Mouse (Mus musculus) megakaryocyte, embryonic 14.5 days (primary cell): ENCODE measurements around the gene Pafah2.

ENCODE experiments used
- FLI1 ChIP-seq: IDR thresholded peaks from 2 replicates; pipeline ENCODE4 v1.6.1; 2012; ENCODE audit warnings: low read length, inconsistent platforms, mixed read lengths
- GATA1 ChIP-seq: IDR thresholded peaks from 3 replicates; pipeline ENCODE4 v1.6.1; 2012; ENCODE audit warnings: mixed read lengths, low read length, inconsistent platforms, borderline replicate concordance

DNA sequence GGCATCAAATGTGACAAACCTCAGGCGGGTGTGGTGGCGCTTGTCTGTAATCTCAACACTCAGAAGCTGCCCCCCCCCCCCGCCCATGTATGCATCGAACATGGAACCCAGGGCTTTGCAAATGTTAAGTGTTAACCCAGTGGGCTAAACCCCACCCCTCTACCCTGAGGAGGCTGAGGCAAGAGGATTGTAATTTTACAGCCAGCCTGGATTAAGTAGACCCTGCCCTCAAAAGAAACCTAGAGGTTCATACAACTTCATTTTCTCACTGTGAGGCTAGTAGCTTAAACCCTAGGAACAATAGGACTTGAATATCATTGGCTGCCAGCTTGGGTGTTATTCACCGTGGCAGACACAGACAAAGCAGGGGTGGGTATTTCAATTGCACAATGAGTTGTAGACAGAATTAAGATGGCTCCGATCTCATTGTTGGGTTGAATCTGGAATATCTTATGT is 73.2 kb downstream of the Pafah2 start:
- TF ChIP-seq FLI1 (no peak), GATA1 (no peak)
